Mouse (Mus musculus) kidney, embryonic 16.5 days (tissue): Measurements from ENCODE around the gene Ptbp1. TPM values are rescaled to one million over a fixed set of nuclear protein-coding genes. Genes with fewer than 3 reads are reported as not detected.
A peak's percentile ranks its signal among the peaks of the same experiment; 100 is the strongest.

ENCODE experiments used
- ATAC-seq: fragments of 200-750 bp; cut with Nextera tagmentation; 2 replicates; pipeline ENCODE4 v1.8.0; 2017; ENCODE audit warnings: moderate TSS enrichment; ENCODE audit not compliant: low FRiP score, low TSS enrichment
- H3K27ac ChIP-seq: fragments of 300-500 bp; sonication (generic); 2 replicates; pipeline ENCODE4 v1.5.1; 2014; ENCODE audit warnings: low read length
- H3K27me3 ChIP-seq: fragments of 300-500 bp; sonication (generic); 2 replicates; pipeline ENCODE4 v1.6.1; 2014; ENCODE audit warnings: low read length, control low read depth, mixed read lengths; ENCODE audit not compliant: insufficient read depth
- H3K36me3 ChIP-seq: fragments of 300-500 bp; sonication (generic); 2 replicates; pipeline ENCODE4 v1.6.1; 2014; ENCODE audit warnings: low read length, control low read depth, mixed read lengths; ENCODE audit not compliant: insufficient read depth
- H3K4me1 ChIP-seq: fragments of 300-500 bp; sonication (generic); 2 replicates; pipeline ENCODE4 v1.6.1; 2014; ENCODE audit warnings: low read length, control low read depth, mixed read lengths; ENCODE audit not compliant: insufficient read depth
- H3K4me2 ChIP-seq: fragments of 300-500 bp; sonication (generic); replicated peaks from 2 replicates; pipeline ENCODE4 v1.6.1; 2014; ENCODE audit warnings: low read depth, low read length
- H3K4me3 ChIP-seq: fragments of 300-500 bp; sonication (generic); 2 replicates; pipeline ENCODE4 v1.5.1; 2014; ENCODE audit warnings: mild to moderate bottlenecking, low read length
- H3K9ac ChIP-seq: fragments of 300-500 bp; sonication (generic); replicated peaks from 2 replicates; pipeline ENCODE4 v1.6.1; 2014; ENCODE audit warnings: low read length
- H3K9me3 ChIP-seq: fragments of 300-500 bp; sonication (generic); 2 replicates; pipeline ENCODE4 v1.6.1; 2016; ENCODE audit warnings: low read length, control low read depth
- WGBS: fragments of 180-500 bp; shearing (Covaris S2); extraction: QIAGEN DNeasy Blood & Tissue Kit; methylation state at CpG from one replicate; pipeline ENCODE4 v1.1.7; 2014; 5-methylcytosine and 5-hydroxymethylcytosine counted together
- polyA plus RNA-seq: library from polyadenylated mRNA; unstranded; fragments of >200 nt; fragmentation: Nextera tagmentation; extraction: Ambion mirVana; gene quantifications from 2 replicates; pipeline ENCODE4 v1.2.1, GENCODE M21; 2015

Ptbp1 gene
- polyA plus RNA-seq, 1 experiment from 2014 or later = 431 TPM

DNA sequence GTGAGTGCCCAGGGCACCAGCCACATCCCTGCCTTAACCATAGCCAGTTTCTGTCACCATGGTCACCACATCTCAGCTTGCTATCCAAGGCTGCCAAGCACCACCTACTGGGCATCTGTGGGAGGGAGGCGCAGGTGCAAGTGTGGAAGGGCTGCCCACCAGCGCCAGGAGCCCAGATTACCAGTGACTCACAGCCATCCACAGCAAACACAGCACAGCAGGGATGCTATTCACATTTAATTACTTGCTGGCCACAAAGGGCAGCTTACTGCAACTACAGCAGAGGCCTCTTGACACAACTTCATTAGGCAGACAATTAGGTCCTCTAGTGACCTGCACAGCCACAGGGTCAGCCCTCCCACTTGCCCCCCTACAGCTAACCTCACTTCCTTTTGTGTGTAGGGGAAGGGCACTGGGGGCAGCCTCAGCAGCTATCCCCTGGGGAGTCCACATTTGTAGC lies 46.8 kb downstream of the Ptbp1 start:
- Histone ChIP-seq H3K9me3 (no peaks in the 10 kb centered on the region), H3K36me3 (peaks cover 69% of the 10 kb centered on the region), H3K9ac (no peak overlapping the region), H3K27me3 (no peaks in the 10 kb centered on the region), H3K4me2 (no peak overlapping the region), H3K4me3 (no peak overlapping the region), H3K4me1 (peaks cover 7% of the 10 kb centered on the region; the same call in 1 of the 2 replicates), H3K27ac (no peak overlapping the region)
- 61% methylated on average over 2 of the region's 2 CpGs for WGBS
- no peak for ATAC-seq

DNA sequence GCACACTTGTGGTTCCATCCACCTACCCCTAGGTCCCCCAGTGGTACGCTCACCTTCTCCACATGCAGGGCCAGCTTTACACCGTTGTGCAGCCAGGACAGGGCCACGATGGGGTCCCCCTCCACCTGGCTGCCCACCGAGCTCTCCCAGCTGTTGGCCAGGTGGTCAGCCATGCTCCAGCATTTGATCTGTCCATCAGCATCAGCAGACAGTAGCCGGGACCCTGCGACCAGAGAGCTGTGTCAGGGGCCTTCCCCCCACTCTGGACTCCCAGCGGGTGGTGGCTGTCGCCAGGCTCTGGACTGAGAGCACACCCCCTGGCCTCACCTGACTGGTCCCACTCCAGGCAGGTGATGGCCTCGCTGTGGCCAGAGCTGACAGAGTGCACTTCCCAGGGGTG lies 52.5 kb downstream of the Ptbp1 start:
- H3K4me1 ChIP-seq = 0 out of 2 replicates have a peak, but pooled peaks cover 12% of the 10 kb centered on the region
- WGBS = 88% methylated on average over 9 of the region's 9 CpGs
- ATAC-seq = no peak
- H3K27me3 ChIP-seq = no peaks in the 10 kb centered on the region
- no peak overlapping the region for H3K4me3 ChIP-seq
- H3K4me2 ChIP-seq = no peak overlapping the region
- no peak overlapping the region for H3K27ac ChIP-seq
- peaks cover 56% of the 10 kb centered on the region for H3K36me3 ChIP-seq
- no peaks in the 10 kb centered on the region for H3K9me3 ChIP-seq
- H3K9ac ChIP-seq = no peak overlapping the region

DNA sequence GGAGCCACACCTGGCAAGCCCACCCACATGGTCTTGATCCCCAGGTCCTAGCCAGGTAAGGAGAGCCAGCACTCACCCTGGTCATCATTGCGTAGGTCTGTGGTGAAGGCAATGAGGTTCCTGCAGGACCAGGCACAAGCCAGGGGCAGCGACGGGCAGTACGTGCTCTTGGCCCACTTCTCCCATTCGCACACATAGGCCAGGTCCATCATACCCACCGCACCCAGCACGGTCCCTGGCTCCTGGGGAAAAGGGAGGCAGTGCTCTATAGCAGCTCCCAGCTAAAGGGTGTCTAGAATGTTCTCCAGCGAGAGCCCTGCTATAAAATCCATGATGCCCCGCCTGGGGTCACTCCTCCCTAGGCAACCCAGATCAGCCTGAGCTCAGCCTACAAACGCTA lies 53.2 kb downstream of the Ptbp1 start:
- Histone ChIP-seq H3K36me3 (peaks cover 53% of the 10 kb centered on the region), H3K4me2 (no peak overlapping the region)
- WGBS = 86% methylated on average over 10 of the region's 10 CpGs

DNA sequence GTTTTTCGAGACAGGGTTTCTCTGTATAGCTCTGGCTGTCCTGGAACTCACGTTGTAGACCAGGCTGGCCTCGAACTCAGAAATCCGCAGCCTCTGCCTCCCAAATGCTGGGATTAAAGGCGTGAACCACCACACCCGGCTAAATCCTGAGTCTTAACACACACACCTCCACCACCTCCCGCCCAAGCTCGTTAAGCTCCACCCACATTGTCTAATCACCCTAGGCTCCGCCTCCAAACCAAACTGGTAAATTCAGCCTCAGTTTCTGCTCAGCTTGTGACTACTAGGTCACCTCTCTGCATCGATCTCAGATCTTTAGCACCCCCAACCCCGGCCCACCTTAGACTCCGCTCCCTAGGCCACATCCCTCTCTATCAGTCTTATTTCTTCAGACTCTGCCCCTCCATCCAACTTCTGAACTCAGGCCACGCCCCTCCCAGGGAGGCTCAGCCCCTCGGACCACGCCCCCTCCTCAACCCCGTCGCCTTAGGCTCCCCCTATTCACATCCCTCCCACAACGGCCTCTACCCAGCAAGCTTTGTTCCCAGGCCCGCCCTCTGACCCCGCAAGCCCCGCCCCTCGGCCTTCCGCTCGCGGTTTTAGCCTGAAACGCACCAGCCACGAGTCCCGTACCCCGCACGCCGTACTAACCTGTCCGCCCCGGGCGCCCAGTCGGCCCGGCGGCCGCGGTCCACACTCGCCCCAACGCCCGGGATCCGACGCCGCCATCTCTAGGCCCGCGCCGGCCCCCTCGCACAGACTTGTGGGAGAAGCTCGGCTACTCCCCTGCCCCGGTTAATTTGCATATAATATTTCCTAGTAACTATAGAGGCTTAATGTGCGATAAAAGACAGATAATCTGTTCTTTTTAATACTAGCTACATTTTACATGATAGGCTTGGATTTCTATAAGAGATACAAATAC lies 54.2 kb downstream of the Ptbp1 start, which contains the start of gene Med16:
TSS of gene Med16 (minus strand) at position 757 of the 925 bp plus-strand sequence.
- H3K4me2 ChIP-seq = peak within 1 kb of the TSS; percentile 53
- ATAC-seq = peak; percentile 94
- peak within 1 kb of the TSS; percentile 98 for H3K27ac ChIP-seq
- no peaks in the 10 kb centered on the region for H3K9me3 ChIP-seq
- H3K27me3 ChIP-seq = no peaks in the 10 kb centered on the region
- WGBS = 2% methylated on average over 52 of the region's 52 CpGs
- peaks cover 49% of the 10 kb centered on the region for H3K36me3 ChIP-seq
- H3K9ac ChIP-seq = peak within 1 kb of the TSS; percentile 96
- peak within 1 kb of the TSS; percentile 86 for H3K4me3 ChIP-seq
- 0 out of 2 replicates have a peak, but pooled peaks cover 12% of the 10 kb centered on the region for H3K4me1 ChIP-seq

More for the DNA sequence above, 53.2 kb downstream of the Ptbp1 start:
- no peak overlapping the region for H3K27ac ChIP-seq
- ATAC-seq = no peak
- H3K4me3 ChIP-seq = 0 out of 2 replicates have a peak overlapping the region, but pooled peaks have one; percentile 86
- no peaks in the 10 kb centered on the region for H3K9me3 ChIP-seq
- H3K9ac ChIP-seq = no peak overlapping the region
- H3K4me1 ChIP-seq = 0 out of 2 replicates have a peak, but pooled peaks cover 12% of the 10 kb centered on the region
- no peaks in the 10 kb centered on the region for H3K27me3 ChIP-seq

DNA sequence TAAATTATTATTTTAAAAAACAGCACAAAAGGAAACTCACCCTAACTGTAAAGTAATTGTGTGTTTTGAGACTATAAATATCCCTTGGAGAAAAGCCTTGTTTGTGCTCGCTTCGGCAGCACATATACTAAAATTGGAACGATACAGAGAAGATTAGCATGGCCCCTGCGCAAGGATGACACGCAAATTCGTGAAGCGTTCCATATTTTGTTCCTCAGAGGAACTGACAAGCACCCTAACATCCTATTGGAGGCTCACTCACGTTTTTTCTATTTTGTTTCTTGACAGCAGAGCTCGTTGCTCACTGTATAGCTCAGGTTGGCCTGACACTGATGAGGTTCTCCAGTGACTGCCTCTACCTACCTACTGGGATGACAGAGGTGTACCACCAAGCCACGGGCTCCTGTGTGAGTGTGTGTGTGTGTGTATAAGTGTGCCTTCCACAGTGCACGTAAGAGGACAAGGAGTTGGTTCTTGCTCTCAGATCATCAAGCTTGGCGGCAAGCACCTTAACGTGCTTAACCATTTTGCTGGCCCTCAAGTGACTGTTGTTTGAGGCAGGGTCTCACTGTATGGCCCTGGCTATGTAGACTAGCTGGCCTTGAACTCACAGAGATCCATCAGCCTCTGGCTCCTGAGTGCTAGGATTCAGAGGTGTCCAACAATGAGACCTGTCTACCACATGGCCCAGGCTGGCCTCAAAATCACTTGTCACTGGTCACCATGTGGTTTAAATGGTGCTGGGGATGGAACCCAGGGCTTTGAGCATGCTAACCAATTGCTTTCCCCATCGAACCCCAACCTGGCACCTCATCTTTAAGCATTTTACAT lies 55.1 kb downstream of the Ptbp1 start:
- Histone ChIP-seq H3K9me3 (no peaks in the 10 kb centered on the region), H3K4me1 (0 out of 2 replicates have a peak, but pooled peaks cover 15% of the 10 kb centered on the region), H3K27me3 (no peaks in the 10 kb centered on the region), H3K36me3 (peaks cover 45% of the 10 kb centered on the region), H3K27ac (peak overlapping the region; percentile 80), H3K4me2 (peak overlapping the region; percentile 27), H3K4me3 (peak overlapping the region; percentile 86), H3K9ac (0 out of 2 replicates have a peak overlapping the region, but pooled peaks have one; percentile 32)
- ATAC-seq = peak; percentile 60; the same call in 1 of the 2 replicates
- 22% methylated on average over 14 of the region's 14 CpGs for WGBS

DNA sequence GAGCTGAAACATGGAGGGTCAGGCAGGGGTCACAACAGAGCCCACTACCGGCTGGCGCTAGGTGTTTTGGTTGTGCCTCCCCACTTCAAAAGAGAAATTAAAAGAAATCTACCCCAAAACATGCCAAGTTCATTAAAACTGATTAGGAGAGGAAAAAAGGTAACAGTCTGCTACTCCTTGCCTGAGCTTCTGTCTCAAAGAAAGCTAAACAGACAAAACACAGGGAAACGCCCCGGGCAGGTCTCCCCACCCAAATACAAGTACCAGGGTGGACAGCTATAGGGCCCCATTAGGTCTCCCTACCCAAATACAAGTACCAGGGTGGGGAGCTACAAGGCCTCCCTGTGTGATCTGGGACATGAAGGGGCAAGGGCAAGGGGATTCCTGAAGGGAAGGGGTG lies 56.3 kb downstream of the Ptbp1 start, which contains the start of gene Gm26602:
TSS of gene Gm26602 (plus strand) at position 301 of the 400 bp plus-strand sequence.
- Histone ChIP-seq H3K9me3 (no peaks in the 10 kb centered on the region), H3K27ac (no peak within 1 kb of the TSS), H3K4me1 (peaks cover 26% of the 10 kb centered on the region), H3K9ac (no peak within 1 kb of the TSS), H3K4me2 (no peak within 1 kb of the TSS), H3K36me3 (peaks cover 33% of the 10 kb centered on the region), H3K27me3 (no peaks in the 10 kb centered on the region), H3K4me3 (no peak within 1 kb of the TSS)
- 86% methylated on average over 4 of the region's 4 CpGs for WGBS
- ATAC-seq = no peak

DNA sequence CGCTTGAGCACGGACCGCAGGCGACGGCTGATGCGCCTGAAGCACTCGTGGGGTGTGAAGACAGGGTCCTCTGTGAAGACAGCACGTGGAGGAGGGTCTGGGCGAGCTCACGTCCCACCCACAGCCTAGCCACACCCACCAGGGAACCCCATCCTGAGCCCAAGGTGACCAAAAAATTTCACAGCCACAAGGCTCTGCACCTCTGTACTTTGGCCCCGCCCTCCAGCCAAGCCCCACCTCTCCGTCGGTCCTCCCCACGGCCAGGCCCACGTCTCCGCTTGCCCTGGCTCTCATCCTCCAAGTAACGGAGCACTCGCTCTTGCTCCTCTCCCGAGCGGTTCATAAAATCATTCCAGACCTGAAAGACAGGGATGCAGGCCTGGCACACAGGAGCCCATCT lies 58.2 kb downstream of the Ptbp1 start:
- Histone ChIP-seq H3K9me3 (no peaks in the 10 kb centered on the region), H3K27ac (no peak overlapping the region), H3K27me3 (peaks cover 2% of the 10 kb centered on the region; the same call in 1 of the 2 replicates), H3K4me3 (no peak overlapping the region), H3K9ac (no peak overlapping the region), H3K4me1 (peaks cover 33% of the 10 kb centered on the region), H3K36me3 (peaks cover 21% of the 10 kb centered on the region), H3K4me2 (no peak overlapping the region)
- WGBS = 67% methylated on average over 20 of the region's 20 CpGs
- no peak for ATAC-seq
